Mouse (Mus musculus) liver, postnatal 0 days (tissue): ENCODE data around the gene Mxd4. TPM values are rescaled to one million over a fixed set of nuclear protein-coding genes. Genes with fewer than 3 reads are reported as not detected.
A peak's percentile ranks its signal among the peaks of the same experiment; 100 is the strongest.

Source experiments
- ATAC-seq: fragments of 200-750 bp; cut with Nextera tagmentation; 2 replicates; pipeline ENCODE4 v1.8.0; 2017; ENCODE audit warnings: mild to moderate bottlenecking, moderate library complexity
- DNase-seq: peaks from one replicate; pipeline ENCODE4 v3.0.0-alpha.2; 2016
- H3K27ac ChIP-seq: fragments of 300-500 bp; sonication (generic); 2 replicates; pipeline ENCODE4 v1.5.1; 2014; ENCODE audit warnings: antibody characterized with exemption, moderate library complexity, mild to moderate bottlenecking, low read depth
- H3K27me3 ChIP-seq: fragments of 300-500 bp; sonication (generic); 2 replicates; pipeline ENCODE4 v1.6.1; 2014; ENCODE audit warnings: low read length, control low read depth, mixed read lengths; ENCODE audit not compliant: insufficient read depth
- H3K36me3 ChIP-seq: fragments of 300-500 bp; sonication (generic); replicated peaks from 2 replicates; pipeline ENCODE4 v1.6.1; 2014; ENCODE audit warnings: mild to moderate bottlenecking, control low read depth, low read length, moderate library complexity, mixed read lengths; ENCODE audit not compliant: insufficient read depth
- H3K4me1 ChIP-seq: fragments of 300-500 bp; sonication (generic); 2 replicates; pipeline ENCODE4 v1.6.1; 2014; ENCODE audit warnings: antibody characterized with exemption, mild to moderate bottlenecking, control low read depth; ENCODE audit not compliant: insufficient read depth
- H3K4me2 ChIP-seq: fragments of 300-500 bp; sonication (generic); 2 replicates; pipeline ENCODE4 v1.6.1; 2014; ENCODE audit warnings: low read depth, mild to moderate bottlenecking, low read length, moderate library complexity, mixed read lengths
- H3K4me3 ChIP-seq: fragments of 300-500 bp; sonication (generic); 2 replicates; pipeline ENCODE4 v1.5.1; 2014; ENCODE audit warnings: low read depth, low read length
- H3K9ac ChIP-seq: fragments of 300-500 bp; sonication (generic); replicated peaks from 2 replicates; pipeline ENCODE4 v1.6.1; 2014; ENCODE audit warnings: mild to moderate bottlenecking, moderate library complexity
- H3K9me3 ChIP-seq: fragments of 300-500 bp; sonication (generic); 2 replicates; pipeline ENCODE4 v1.6.1; 2016; ENCODE audit warnings: mild to moderate bottlenecking, control low read depth, low read length, mixed read lengths
- CTCF ChIP-seq: sonication (generic); IDR thresholded peaks from 2 replicates; pipeline ENCODE4 v1.5.1; 2016; ENCODE audit warnings: antibody characterized with exemption, low read depth
- EP300 ChIP-seq: IDR thresholded peaks from 2 replicates; pipeline ENCODE4 v1.6.1; 2016; ENCODE audit warnings: antibody characterized with exemption, low read depth, mild to moderate bottlenecking
- WGBS: fragments of 180-500 bp; shearing (Covaris S2); extraction: QIAGEN DNeasy Blood & Tissue Kit; methylation state at CpG from one replicate; pipeline ENCODE4 v1.1.7; 2014; ENCODE audit not compliant: insufficient replicate concordance; 5-methylcytosine and 5-hydroxymethylcytosine counted together
- polyA plus RNA-seq: library from polyadenylated mRNA; unstranded; fragments of >200 nt; fragmentation: Nextera tagmentation; extraction: Ambion mirVana; gene quantifications from 2 replicates; pipeline ENCODE4 v1.2.1, GENCODE M21; 2015

The Mxd4 gene
- polyA plus RNA-seq: 7.5 and 9.4 TPM in 2 replicates

DNA sequence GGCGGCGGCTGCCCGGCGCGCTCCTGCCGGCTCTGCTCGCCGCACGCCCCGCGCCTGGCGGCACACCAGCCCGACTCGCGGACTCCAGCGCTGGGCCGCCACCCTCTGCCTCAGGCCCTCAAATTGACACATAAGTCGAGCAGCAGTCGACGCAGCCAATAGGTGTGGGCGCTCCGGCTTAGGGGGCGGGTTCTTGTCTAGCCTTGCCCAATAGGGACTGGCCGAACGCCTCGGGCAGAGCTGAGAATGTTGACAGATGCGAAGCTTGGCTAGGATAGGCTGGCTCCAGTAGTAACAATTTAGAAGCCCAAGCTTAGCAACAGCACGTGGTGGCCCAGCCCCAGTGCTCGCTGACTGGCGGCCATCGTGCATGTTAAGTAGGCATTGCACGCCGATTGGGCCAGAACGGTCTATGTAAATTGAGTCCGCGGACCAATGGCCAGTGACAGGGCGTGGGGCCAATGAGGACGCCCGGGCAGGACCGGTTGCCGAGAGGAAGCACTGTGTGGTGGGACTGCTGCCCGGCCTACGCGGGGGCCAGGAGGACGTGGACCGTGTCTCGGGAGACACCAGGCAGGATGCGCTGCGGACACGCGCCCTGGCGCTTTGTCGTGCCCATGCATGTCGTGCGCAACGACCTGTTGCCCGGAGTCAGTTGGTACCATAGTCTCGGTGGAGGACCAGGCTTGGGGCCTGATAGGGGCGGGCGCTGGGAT lies at the start of gene Mxd4:
TSS of gene Mxd4 (minus strand) at position 120 of the 716 bp plus-strand sequence.
- H3K4me1 ChIP-seq: peaks cover 47% of the 10 kb centered on the region
- peaks cover 6% of the 10 kb centered on the region; the same call in 1 of the 2 replicates for H3K36me3 ChIP-seq
- H3K9me3 ChIP-seq: no peaks in the 10 kb centered on the region
- H3K27me3 ChIP-seq: no peaks in the 10 kb centered on the region
- H3K4me3 ChIP-seq: peak within 1 kb of the TSS; percentile 87
- WGBS: under 1% methylated on average over 60 of the region's 60 CpGs
- peak within 1 kb of the TSS; percentile 97 for H3K4me2 ChIP-seq
- peak within 1 kb of the TSS; percentile 81 for H3K9ac ChIP-seq
- DNase-seq (peak; percentile 96), ATAC-seq (peak; percentile 97)
- H3K27ac ChIP-seq: peak within 1 kb of the TSS; percentile 96
- no peak for TF ChIP-seq EP300
- TF ChIP-seq CTCF: no peak

DNA sequence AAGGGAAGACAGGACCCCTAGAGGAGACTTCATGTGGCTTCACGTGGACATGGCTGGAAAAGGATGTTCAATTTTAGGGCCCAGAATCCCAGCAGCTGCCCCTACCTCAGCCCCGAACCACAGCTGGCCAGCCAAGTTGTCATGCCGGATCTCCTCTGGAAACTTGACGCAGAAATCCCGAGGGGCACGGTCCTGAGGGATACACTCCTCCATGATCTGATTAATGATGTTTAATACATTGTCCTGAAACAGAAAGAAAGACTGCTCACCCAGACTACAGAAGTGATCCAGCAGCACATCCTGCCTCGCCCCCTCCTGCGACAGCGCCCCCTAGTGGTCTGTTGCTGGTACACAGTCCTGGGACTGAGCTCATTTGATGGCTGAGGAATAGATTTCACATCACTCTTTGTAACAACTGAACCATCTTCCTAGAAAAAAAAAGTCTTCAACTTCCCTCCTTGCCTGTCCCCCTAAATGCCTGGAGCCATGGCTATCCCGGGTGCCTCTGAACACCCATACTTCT lies 48.4 kb upstream of the Mxd4 start:
- Histone ChIP-seq H3K4me1 (peaks cover 11% of the 10 kb centered on the region), H3K4me3 (no peak overlapping the region), H3K4me2 (no peak overlapping the region), H3K9me3 (no peaks in the 10 kb centered on the region), H3K9ac (no peak overlapping the region), H3K27me3 (no peaks in the 10 kb centered on the region), H3K27ac (no peak overlapping the region), H3K36me3 (no peaks in the 10 kb centered on the region)
- WGBS: 49% methylated on average over 10 of the region's 10 CpGs
- ATAC-seq: no peak
- peak; percentile 80 for DNase-seq
- TF ChIP-seq CTCF (peak; percentile 96), EP300 (no peak)

DNA sequence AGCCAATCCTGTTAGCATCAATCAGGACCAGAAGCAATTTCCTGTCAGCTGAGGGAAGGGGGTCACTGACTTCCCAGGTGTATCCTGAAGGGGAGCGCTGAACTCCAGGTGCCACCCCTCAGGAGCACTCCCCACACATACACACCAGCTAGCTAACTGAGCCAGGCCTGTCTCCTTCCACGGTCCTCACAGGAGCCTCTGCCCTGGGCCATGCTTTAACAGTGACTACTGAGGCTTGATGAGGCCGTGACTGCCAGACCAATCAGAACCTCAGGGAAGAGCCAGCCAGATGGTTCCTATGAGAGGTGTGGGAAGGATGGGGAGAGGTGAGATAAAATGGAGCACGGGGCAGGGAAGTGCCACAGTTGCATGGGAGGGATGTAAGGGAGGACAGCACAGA lies 47.5 kb upstream of the Mxd4 start:
- TF ChIP-seq EP300: no peak
- no peak for TF ChIP-seq CTCF
- H3K9me3 ChIP-seq: no peaks in the 10 kb centered on the region
- no peak overlapping the region for H3K9ac ChIP-seq
- no peak overlapping the region for H3K4me3 ChIP-seq
- no peak overlapping the region for H3K4me2 ChIP-seq
- WGBS: 65% methylated on average over 4 of the region's 4 CpGs
- H3K36me3 ChIP-seq: no peaks in the 10 kb centered on the region
- peaks cover 11% of the 10 kb centered on the region for H3K4me1 ChIP-seq
- ATAC-seq: no peak
- H3K27ac ChIP-seq: no peak overlapping the region
- no peak for DNase-seq
- no peaks in the 10 kb centered on the region for H3K27me3 ChIP-seq

DNA sequence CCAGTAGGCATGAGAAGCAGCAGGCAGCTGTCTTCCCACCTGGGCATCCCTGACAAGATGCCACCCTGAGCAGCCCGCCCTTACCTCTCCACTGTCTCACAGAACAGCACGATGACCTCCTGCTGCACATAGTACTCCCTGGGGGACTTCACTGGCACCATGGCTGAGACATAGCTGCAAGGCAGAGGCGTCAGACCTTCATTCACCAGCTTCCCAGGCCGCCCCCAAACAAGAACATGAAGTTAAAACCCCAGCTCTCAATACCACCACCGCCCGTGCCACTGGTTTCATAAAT lies 45.6 kb upstream of the Mxd4 start:
- ATAC-seq: no peak
- H3K4me3 ChIP-seq: no peak overlapping the region
- no peak overlapping the region for H3K4me2 ChIP-seq
- no peaks in the 10 kb centered on the region for H3K36me3 ChIP-seq
- no peak overlapping the region for H3K27ac ChIP-seq
- H3K27me3 ChIP-seq: no peaks in the 10 kb centered on the region
- 81% methylated on average over 6 of the region's 6 CpGs for WGBS
- no peak for DNase-seq
- H3K9me3 ChIP-seq: no peaks in the 10 kb centered on the region
- no peak overlapping the region for H3K9ac ChIP-seq
- H3K4me1 ChIP-seq: peaks cover 15% of the 10 kb centered on the region
- TF ChIP-seq EP300: no peak
- TF ChIP-seq CTCF: no peak

DNA sequence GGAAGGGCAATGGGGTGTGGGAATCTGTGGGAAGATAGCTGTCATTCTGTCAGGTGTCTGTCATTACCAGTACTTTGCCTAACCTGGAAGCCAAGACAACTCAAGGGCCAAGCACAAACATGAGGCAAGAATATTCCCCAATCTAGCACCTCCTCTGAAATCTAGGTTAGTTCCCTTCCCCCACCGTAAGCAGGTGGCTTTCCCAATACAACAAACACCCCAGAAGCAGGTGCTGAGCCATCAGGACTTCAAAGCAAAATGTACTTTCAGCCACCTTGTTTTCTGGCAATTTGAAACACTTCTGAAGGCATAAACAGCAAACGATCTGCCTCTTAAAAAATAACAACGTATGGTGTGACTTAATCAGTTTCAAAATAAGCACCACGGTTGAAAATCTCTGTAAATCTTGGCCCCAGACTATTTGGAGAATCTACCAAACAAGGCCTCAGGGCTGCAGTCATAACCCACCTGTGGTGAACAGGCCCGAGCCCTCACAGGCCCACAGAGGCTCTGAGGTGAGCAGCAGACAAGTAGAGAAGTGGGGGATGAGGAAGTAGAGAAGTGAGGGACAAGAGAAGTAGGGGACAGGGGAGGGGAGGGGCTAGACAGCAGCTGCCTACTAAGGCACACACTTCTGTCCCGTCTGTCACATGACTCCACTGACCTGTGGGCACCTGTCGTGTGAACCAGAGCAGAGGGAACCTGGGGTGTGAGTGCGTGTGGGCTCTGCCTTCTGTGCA lies 45.1 kb upstream of the Mxd4 start:
- ATAC-seq (no peak), DNase-seq (no peak)
- H3K4me1 ChIP-seq: peaks cover 15% of the 10 kb centered on the region
- H3K27ac ChIP-seq: no peak overlapping the region
- TF ChIP-seq EP300 (no peak), CTCF (no peak)
- 42% methylated on average over 8 of the region's 8 CpGs for WGBS
- H3K9me3 ChIP-seq: no peaks in the 10 kb centered on the region
- no peak overlapping the region for H3K9ac ChIP-seq
- no peak overlapping the region for H3K4me3 ChIP-seq
- H3K36me3 ChIP-seq: no peaks in the 10 kb centered on the region
- H3K27me3 ChIP-seq: no peaks in the 10 kb centered on the region
- no peak overlapping the region for H3K4me2 ChIP-seq

DNA sequence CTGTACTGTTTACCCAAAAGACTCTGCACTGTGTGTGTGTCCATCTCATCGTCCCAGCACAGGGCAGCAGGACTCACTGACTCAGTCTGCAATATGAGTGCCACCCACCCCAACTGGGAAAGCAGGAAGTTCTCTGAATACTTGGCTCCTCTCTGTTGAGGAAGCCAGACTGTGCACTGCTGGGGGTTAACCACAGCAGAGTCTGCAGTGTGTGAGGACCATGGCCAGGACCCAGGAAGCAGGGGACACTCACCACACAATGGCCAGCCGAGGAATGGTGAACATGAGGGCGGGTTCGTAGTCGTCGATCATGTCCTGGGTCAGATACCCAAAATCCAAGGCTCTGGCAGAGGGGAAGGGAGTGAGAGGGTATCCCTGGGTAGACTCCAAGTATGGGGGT lies 44.4 kb upstream of the Mxd4 start:
- DNase-seq (no peak), ATAC-seq (no peak)
- no peak for TF ChIP-seq CTCF
- TF ChIP-seq EP300: no peak
- no peaks in the 10 kb centered on the region for H3K9me3 ChIP-seq
- no peak overlapping the region for H3K27ac ChIP-seq
- no peak overlapping the region for H3K9ac ChIP-seq
- H3K4me2 ChIP-seq: no peak overlapping the region
- no peaks in the 10 kb centered on the region for H3K27me3 ChIP-seq
- H3K36me3 ChIP-seq: no peaks in the 10 kb centered on the region
- H3K4me3 ChIP-seq: no peak overlapping the region
- peaks cover 15% of the 10 kb centered on the region for H3K4me1 ChIP-seq
- WGBS: 42% methylated on average over 6 of the region's 6 CpGs
